Mouse (Mus musculus) brain, adult 2 months (tissue): Measurements from ENCODE around the gene Cpsf3.

Source experiments
- DNase-seq: peaks from one replicate; pipeline ENCODE4 v3.0.0; 2011; ENCODE audit warnings: low read depth, low spot score

Cpsf3 gene

DNA sequence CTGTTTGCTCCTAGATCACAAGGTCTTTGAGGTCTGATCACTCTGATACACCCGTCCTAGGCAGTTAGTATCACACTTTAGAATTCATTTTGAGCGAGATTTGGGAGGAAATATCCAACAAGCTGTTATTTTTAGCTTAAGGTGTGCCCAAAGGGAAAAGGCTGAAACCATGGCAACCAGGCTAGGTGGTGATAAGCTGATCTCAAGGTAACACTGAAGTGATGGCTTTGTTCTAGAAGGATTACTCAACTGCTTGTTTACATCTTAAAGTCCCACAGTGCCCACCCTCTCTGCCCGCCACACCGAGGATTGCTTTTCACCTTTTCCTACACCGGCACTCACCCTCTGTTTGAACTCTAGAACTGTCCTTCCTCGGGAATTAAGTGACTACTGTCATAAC is 4.5 kb downstream of the Cpsf3 start:
- peak; percentile 51 for DNase-seq

DNA sequence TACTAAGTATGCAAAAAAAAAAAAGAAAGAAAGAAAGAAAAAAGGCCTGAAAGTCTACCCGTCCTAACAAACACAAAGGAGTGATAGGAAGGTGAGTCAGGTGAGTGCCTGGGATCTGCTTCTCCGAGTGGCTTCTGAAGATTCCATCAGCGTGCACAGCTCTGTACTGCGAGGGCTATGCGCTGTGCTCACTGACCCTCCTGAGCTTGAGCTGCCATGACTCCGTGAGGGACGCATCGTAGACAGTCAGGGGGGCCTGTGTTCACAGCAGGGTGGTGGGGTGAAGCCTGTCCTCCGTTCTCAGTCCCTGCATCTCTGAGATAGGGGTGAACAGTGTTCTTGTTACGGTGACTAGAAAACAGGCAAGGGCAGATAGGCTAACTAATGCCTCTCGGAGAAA is 13.7 kb downstream of the Cpsf3 start:
- DNase-seq = no peak

DNA sequence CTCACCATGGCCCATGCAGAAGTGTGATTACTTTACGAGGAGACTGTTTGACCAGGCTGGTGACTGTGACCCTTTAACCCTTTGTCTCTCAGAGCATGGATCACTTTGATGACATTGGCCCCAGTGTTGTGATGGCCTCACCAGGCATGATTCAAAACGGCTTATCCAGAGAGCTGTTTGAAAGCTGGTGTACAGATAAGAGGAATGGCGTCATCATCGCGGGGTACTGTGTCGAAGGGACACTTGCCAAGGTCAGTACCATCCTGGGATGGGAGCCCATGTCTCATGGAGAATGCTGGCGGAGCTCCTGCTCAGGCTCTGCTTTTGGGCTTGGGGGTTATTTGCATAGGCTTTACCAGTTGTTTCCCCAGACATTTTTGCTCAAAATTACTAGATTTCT is 16.1 kb downstream of the Cpsf3 start:
- DNase-seq = no peak

DNA sequence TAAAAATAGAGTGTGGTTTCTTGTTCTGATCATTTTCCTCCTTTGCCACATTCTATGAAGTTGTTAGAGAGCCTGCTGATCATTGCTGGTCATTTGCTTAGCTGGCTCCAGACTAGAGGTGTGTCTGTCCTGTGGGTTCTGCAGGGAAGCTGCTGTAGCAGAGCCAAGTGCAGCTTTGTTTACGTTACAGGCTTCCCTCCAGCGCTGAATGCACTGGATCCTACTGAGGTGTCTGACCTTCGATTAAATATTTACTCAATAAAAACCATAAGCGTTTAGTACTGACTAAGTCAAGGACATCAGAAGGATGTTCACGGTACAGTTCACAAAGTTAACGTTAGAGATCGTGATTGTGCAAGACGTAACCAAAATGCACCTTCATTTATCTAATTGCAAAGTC is 16.7 kb downstream of the Cpsf3 start:
- DNase-seq = no peak

DNA sequence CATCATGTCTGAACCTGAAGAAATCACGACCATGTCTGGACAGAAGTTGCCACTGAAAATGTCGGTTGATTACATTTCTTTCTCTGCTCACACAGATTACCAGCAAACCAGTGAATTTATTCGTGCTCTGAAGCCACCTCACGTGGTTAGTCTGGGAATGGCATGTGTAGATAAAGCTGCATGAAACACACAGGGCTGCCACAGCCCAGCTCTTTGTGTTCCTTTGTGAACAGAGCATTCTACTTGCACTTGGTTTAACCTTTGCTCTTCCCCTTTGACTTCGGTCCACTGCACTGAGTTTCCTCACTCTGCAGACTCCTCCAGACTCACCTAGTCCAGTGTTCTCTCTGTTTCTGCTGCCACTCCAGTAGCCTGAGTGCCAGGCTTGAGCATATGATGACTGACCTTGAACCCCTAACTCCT is 17.2 kb downstream of the Cpsf3 start:
- DNase-seq = no peak

DNA sequence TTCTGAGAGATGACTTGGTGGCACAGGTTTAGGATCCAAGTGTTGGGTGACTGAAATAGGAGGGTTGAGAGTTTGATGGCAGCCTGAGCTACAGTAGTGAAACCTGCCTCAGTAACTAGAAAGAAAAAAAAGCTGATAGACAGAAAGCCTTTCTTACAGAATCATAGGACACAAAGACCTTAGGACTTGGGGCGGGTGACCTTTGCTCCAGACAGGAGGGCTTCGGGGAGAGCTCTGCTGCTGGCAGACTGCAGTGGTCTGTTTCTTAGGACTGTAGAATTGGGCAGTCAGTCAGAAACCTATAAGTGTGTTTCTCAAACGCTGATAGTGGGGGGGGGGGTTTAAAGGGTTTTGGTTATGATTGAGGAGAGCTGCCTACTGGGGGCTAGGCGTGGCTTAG is 20.6 kb downstream of the Cpsf3 start:
- DNase-seq = no peak

DNA sequence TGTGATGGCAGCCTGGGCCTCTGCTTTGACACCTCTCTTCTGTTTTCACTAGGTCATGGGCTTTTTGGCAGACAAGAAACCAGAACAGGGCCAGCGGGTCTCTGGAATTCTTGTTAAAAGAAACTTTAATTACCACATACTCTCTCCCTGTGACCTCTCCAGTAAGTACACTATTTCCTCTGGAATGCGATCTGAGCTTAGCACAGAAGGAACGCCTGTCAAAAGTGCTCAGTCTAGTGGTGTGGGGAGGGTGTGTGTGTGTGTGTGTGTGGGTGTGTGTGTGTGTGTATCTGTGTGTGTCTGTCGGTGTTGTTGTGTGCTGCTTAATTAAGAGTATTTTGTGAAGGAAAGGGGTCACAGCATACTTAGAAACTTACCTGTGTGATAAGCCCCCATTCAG is 21.5 kb downstream of the Cpsf3 start:
- DNase-seq = no peak

DNA sequence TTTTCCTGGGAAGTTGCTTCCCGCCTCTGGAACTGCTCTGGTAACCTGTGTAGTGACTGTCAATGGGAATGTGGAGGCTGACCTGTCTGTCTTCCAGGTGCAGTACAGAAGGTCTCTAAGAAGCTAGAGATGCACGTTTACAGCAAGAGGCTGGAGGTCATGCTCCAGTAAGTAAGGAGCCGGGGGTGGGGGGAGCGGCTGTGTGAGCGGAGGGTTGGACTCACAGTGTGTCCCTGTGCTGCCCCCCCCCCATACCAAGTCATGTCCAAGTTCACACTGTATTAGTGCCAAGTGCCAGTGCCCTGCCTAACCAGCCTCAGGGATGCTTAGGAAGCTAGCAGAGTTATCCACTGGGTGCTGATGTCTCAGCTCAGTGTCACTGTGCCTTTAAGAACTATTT is 27.0 kb downstream of the Cpsf3 start:
- no peak for DNase-seq

DNA sequence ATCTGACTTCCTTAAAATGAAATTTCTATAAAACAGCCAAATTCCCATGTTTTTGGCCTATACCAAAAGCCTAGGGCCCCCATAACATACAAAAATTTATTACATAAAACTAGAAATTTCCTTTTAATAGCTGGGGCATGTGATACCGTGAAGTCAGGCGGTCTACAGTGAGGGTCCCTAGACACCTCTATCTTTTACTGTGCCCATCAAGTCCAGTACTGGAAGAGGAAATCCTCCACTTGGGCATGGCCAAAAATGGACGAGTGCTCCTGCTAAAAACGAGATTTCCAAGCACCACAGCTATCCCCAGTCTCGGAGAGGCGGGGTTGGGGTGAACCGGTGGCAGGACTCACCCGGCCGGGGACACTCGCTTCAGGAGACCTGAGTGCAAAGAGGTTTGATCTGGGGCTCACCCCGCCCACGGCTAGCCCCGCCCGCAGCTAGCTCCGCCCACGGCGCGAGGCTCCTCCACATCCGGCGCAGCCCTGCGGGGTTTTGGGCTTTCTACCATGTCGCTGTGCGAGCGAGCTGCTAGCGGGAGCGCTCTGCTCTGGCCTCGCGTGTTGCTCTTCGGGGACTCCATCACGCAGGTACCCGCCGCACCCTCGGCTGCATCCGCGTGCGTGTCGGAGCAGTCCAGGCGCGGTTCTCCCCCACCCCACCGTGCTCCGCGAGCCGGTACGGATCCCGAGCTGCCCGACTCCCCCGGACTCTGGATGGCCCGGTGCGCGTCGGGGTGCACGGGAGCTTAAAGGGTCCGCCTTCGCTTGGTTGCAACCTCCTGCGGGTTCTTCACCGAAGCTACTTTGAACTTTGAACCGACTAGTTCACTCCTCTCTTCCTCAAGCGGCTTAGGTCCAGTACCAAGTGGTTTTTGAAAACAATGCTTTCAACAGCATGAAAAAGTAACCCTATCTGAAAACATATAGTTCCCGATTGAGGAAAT is 31.0 kb downstream of the Cpsf3 start, which contains the start of gene Iah1:
Gene Iah1 (plus strand): TSS at position 467 of the 946 bp plus-strand sequence.
- DNase-seq = peak; percentile 91

DNA sequence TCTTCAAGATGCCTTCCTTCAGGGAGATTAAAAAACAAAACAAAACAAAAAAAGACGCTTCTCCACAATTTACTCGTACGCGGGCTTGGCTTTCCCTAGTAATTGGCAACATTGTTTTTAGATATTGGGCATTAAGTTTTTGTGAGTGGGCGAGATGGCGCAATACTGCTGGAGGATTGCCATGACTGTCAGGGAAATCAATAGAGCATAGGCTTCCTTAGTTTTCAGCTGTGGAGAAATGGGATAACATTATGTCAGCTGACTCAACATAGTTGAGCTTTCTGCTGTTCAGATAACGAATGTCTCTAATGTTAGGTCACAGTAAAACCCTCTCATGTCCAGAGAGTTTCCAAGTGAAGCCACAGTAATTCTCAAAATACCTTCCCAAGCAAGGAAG is 31.7 kb downstream of the Cpsf3 start:
- DNase-seq = peak; percentile 32

DNA sequence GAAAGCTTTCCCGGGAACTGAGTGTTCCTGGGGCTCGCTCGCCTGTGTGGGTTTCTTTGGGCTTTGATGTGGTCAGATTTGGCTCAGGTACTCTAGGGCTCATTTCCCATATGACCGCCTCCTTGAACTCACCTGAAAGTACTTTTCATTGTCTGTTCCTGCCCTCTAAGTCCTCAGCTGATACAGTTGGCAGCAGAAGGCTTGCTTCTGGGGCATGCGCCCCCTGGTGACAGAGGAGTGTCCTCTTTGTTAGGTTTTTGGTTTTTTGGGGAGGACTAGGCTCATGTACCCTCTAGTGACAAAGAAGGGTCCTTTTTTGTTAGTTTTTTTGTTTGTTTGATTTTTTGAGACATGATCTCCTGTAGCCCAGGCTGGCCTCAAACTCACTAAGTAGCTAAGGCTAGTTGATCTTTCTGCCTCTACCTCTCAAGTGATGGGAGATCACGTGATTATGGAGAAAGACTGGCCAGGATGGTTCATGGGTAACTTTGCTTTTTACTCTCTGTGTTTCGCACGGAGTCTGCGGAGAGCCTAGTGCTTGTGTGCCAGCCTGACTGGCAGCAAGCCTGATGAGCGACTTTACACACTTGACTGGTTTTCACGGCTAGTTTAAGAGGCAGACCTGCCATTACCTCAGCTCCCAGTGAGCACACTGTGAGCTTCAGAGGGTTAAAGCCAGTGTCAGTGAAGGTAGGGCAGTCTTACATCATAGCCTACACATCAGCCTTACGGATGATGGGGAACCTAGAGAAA is 33.1 kb downstream of the Cpsf3 start:
- peak; percentile 78 for DNase-seq

DNA sequence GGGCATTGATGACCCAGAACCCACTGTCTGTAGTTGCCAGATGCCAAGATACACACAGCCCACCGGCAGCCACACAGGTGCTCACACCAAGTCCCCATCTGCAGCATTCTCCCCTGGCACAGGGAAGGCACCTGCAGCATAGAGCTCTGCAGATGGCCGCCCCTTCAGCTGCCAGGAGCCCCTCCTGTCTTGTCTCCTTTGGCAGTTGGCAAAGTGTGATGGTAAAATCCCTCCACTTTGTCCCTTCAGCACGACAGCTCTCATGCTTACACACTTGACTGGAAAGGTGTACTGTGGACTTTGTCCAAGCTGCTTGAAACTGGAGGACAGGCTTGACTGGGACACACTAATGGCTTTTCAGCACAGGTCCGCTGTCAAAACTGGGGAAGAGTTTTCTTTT is 35.1 kb downstream of the Cpsf3 start:
- no peak for DNase-seq

DNA sequence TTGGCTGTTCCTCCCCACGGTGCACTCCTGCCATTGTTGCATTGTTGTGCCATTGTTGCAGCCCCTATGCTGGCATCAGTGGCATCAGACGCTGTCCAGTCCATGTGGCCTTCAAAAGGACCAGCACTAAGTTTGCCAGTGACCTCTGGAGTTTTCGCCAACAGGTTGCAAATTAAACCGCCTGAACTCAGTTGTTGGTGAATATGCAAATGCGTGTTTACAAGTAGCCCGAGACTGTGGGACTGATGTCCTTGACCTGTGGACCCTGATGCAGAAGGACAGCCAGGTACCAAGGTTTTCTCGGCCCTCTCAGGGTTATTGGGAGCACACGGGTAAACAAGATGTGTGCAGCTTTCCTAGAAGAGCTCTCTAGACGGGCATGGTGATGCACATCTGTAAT is 36.0 kb downstream of the Cpsf3 start:
- DNase-seq = no peak

DNA sequence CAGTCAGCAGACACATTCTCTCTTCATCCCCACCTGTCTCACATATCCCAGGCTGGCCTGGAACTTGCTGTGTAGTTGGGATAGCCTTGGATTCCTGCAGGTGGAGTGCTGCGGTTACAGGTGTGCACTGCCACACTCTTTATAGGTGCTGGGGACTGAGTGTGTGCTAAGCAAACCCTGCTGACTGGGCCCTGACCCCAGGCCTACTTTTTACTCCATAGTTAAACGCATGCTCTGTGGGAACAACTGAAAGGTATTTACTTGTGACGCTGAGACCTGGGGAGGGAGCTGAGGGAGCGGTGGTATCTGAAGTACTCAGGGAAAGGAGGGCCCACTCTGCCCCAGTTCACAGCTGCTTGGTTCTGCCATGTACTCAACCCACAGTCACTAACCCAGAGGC is 37.1 kb downstream of the Cpsf3 start:
- DNase-seq = no peak

DNA sequence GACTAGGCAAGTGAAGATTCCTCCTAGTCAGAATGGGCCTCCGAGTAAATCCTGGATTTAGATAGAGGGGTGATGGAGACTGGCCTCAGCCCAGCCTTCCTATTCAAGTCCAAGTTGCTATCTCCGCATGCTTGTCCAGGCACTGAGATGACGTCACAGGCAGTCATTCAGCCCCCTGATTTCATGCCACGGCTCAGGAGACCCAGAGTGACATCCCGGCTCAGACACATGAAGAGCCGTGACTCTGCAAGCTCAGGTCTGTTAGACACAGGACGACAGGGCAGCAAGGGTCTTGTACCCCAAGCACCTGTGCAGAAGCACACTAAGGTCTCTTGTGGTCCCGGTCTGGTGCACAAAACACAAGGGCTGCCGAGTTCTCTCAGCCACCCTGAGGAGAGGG is 37.7 kb downstream of the Cpsf3 start:
- DNase-seq = no peak

DNA sequence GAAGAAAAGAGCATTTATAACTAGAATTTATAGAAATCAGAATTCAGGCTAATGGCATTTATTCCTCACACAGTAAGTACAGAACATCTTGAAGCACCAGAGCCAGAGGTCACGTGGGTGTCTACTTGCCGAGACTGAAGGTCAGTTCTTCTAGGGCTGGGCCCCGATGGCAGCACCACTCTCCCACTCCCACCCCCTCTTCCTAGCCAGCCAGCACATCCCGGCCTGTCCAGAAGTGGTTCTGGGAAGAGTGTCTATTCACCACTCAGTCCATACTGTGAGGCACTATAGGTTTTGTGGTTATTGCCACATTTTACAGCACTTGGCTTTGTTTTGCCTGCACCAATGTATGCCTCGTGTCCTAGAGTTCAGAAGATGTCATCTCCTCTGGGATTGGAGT is 38.9 kb downstream of the Cpsf3 start:
- no peak for DNase-seq

DNA sequence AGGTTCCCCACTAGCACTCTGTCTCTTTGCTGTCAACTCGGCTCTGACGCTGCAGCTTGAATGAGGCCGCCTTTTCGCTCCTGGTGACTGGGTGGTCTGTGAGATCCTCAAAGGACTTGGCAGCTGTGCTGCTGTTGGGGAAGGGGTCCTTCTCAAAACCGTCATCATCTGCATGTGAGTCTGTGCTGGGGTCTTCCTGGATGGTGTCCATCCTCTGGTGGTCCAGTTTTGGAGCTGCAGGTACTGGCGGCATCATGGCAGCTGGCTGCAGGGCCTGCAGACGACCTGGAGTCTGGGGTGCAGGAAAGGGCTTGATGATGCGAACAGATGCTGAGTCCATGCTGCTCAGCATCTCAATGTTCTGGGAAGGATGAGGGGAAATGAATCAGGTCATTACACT is 40.1 kb downstream of the Cpsf3 start:
- no peak for DNase-seq

DNA sequence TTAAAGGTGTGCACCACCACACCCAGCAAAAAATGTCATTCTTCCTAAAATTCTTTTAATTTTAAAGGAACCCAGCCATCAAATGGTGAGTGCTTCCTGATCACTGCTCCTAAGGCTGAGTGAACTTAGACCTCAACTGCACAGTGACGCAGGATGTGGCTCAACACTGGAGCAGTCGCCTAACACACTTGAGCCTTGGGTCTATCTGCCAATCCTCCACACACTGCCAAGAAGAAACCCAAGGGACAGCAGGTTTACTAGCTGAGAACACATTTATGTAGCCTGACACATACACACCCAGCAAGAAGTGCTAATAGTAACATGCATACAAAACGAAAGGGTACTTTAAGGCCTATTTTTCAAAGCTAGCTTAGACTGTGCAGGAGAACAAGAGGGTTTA is 41.1 kb downstream of the Cpsf3 start:
- DNase-seq = no peak

DNA sequence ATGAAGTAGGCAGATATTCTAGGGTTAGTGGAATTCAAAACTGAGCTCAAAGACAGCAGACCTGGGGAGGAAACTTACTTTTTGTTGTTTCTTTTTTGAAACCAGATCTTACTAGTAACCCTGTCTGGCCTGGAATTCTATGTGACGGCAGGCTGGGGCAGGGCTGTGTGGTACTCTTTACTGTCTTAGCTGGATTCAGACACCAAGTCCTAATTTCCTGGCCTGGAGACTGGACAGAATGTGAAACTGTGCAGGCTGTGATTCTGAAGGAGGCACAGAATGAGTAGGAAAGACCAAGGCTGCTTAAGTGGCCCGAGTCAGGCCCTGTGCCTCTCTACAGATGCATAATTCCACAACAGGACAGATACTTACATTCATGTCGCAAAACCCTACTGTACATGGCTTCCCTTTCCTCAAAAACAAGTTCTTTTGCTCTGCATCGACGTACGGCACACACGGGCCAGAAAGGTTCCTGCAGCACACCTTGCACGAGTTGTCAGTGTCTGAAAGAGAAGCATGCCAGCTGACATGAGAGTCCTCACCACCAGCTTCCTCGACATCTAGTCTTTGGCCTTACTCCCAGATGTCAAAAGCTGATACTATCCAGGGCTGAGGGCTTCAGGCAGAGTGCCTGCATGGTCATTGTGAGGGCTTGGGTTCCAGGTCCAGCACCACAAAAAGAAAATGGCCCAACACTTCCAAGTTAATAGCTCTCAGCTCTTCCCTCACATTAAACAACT is 44.6 kb downstream of the Cpsf3 start:
- no peak for DNase-seq

DNA sequence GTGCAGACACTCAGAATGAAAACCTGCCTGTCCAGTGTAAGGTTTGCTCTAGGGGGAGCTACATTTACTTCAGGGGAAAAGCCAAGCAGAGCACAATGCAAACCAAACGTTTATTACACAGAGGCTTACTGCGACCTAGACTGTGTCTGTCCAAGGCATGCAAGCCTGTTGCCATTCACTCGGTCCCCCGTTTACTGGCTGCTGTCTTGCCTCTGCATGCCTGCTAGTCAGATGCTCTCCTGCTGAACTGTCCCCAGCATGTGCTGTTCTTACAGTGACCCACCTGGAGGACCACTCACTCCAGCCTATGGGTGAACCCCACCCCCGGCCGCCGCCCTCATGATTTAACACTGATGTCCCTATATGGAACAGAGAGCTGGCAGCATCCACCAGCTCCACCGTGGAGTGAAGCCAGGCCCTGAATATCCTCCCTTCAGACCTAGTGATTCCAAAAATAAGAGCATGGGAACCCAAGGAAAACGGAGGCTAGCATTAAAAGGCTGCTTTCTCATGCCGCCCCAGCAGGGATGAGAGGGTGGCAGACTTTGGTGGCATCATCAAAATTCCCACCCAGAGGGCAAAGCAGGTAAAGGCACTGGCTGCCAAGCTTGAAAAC is 45.9 kb downstream of the Cpsf3 start:
- peak; percentile 76 for DNase-seq

DNA sequence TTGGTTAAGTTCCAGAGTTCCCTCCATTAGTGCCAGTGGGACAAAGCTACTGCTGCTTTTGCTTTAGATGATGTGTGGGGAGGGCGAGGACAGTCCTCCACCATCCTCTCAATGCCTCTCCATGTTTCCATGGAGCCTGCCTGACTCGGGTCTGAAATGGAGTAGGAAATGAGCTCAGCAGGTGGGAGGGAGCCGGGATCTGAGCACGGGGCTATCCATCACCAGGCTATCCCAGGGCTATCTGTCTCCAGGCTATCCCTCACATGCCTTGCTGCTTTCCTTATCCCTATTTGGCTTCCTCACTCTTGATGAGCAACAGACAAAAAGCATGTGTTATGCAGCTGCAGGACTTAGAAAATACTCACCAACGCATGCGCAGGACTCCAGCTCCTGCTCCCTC is 46.5 kb downstream of the Cpsf3 start:
- peak; percentile 17 for DNase-seq

DNA sequence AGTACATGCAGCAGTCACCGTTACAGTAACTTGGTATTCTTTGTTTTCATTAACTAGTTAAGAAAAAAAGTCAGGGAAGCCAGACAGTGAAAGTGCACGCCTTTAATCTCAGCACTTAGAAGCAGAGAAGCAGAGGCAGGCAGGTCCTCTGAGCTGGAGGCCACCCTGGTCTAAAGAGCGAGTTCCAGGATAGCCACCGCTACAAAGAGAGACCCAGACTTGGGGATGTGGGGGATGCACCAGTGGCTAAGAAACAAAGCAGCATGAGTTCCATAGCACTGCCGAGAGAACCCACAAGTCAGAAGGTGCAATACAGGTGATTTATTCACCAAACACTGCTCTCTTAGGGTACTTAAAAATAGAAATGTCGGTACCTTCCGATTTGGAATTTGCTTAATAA is 47.8 kb downstream of the Cpsf3 start:
- DNase-seq = no peak
